Mouse (Mus musculus): ENCODE results near the gene Crim1. TPM values are rescaled to one million over a fixed set of nuclear protein-coding genes. Genes with fewer than 3 reads are reported as not detected.

The Crim1 gene
- polyA plus RNA-seq, 1 experiment from 2014 or later: 2.4 TPM

GRCm38 (mm10) chr17:78408386-78408785, 208.3 kb downstream of the Crim1 start:
- no peak for DNase-seq (ENCODE audit: low spot score)

- no peak for DNase-seq (ENCODE audit: low spot score)
These were observed 209.9 kb downstream of the Crim1 start for GRCm38 (mm10) chr17:78409900-78410299.

- DNase-seq (ENCODE audit: low spot score): no peak
These were observed 215.2 kb downstream of the Crim1 start for GRCm38 (mm10) chr17:78415255-78415654.

- DNase-seq (ENCODE audit: low spot score): peak; percentile 85
These were observed 217.6 kb downstream of the Crim1 start, which contains the start of gene Fez2 for GRCm38 (mm10) chr17:78417381-78418281. Fez2 (minus strand) TSS chr17:78418152.

GRCm38 (mm10) chr17:78419216-78419615, 219.2 kb downstream of the Crim1 start:
- no peak for DNase-seq (ENCODE audit: low spot score)

GRCm38 (mm10) chr17:78425026-78425425, 225.0 kb downstream of the Crim1 start:
- no peak for DNase-seq (ENCODE audit: low spot score)

Small RNA genes lying within 50 kb of the gene (microRNA-seq; reads per million reads assigned to microRNA genes)
- gene Gm25069 (ENCODE audit: borderline number of aligned reads): not detected

Other genes with a start within 250 kb of the Crim1 start
- 21.2 and 21.3 TPM in 2 replicates for gene Fez2, start 217.9 kb downstream of the Crim1 start, polyA plus RNA-seq (2015; fragmentation: Nextera tagmentation; extraction: Ambion mirVana)

Data from thymus, postnatal 0 days (tissue).